Mouse (Mus musculus) spleen, postnatal 4 days (tissue): ENCODE results near the gene Tnfrsf25.

ENCODE experiments used
- DNase-seq, 2 experiments: peaks; one replicate each; pipeline ENCODE4 v3.0.0; 2022; ENCODE audit warnings: low spot score in 2 of 2

Tnfrsf25 gene

GRCm38 (mm10) chr4:152143632-152144031 lies 27.9 kb downstream of the Tnfrsf25 start:
- DNase-seq = no peak

- DNase-seq = no peak
Measured at GRCm38 (mm10) chr4:152145473-152145872, 29.7 kb downstream of the Tnfrsf25 start.

- DNase-seq = no peak
Measured at GRCm38 (mm10) chr4:152146033-152146827, 30.5 kb downstream of the Tnfrsf25 start.

GRCm38 (mm10) chr4:152150546-152150945 lies 34.8 kb downstream of the Tnfrsf25 start:
- DNase-seq = no peak

- DNase-seq = no peak
Measured at GRCm38 (mm10) chr4:152151451-152151965, 35.8 kb downstream of the Tnfrsf25 start.

GRCm38 (mm10) chr4:152151966-152152544 lies 36.3 kb downstream of the Tnfrsf25 start, which contains the start of gene Espn:
Gene Espn (minus strand): TSS chr4:152152371.
- DNase-seq = peak; percentile 57 to 77

- peak; percentile 88 to 96 for DNase-seq
Measured at GRCm38 (mm10) chr4:152153771-152154177, 38.0 kb downstream of the Tnfrsf25 start.

- no peak for DNase-seq
Measured at GRCm38 (mm10) chr4:152155019-152155418, 39.3 kb downstream of the Tnfrsf25 start.

- peak; percentile 58 to 82 for DNase-seq
Measured at GRCm38 (mm10) chr4:152157779-152158584, 42.2 kb downstream of the Tnfrsf25 start.

- no peak for DNase-seq
Measured at GRCm38 (mm10) chr4:152158585-152159284, 43.0 kb downstream of the Tnfrsf25 start, which contains the start of gene Hes2. Gene Hes2 (plus strand): TSS chr4:152158867.

- no peak for DNase-seq
Measured at GRCm38 (mm10) chr4:152159285-152159678, 43.5 kb downstream of the Tnfrsf25 start.

GRCm38 (mm10) chr4:152160748-152161147 lies 45.0 kb downstream of the Tnfrsf25 start:
- DNase-seq = no peak

GRCm38 (mm10) chr4:152161601-152162000 lies 45.9 kb downstream of the Tnfrsf25 start:
- no peak for DNase-seq

GRCm38 (mm10) chr4:152162748-152163147 lies 47.0 kb downstream of the Tnfrsf25 start:
- no peak for DNase-seq

- DNase-seq = peak; percentile 71 to 92
Measured at GRCm38 (mm10) chr4:152165036-152165931, 49.5 kb downstream of the Tnfrsf25 start.

- no peak for DNase-seq
Measured at GRCm38 (mm10) chr4:152168052-152168451, 52.3 kb downstream of the Tnfrsf25 start.

- no peak for DNase-seq
Measured at GRCm38 (mm10) chr4:152169103-152169502, 53.4 kb downstream of the Tnfrsf25 start.
